Mouse (Mus musculus) neural tube, embryonic 14.5 days (tissue): ENCODE measurements around the gene Lrrc74a. TPM values are rescaled to one million over a fixed set of nuclear protein-coding genes. Genes with fewer than 3 reads are reported as not detected.

Experiments
- ATAC-seq: fragments of 200-750 bp; cut with Nextera tagmentation; 2 replicates; pipeline ENCODE4 v1.8.0; 2017; ENCODE audit warnings: low read depth, mild to moderate bottlenecking, moderate TSS enrichment, moderate library complexity
- H3K27ac ChIP-seq: fragments of 300-500 bp; sonication (generic); 2 replicates; pipeline ENCODE4 v1.5.1; 2014; ENCODE audit warnings: low read depth, mild to moderate bottlenecking, control low read depth, low read length, moderate library complexity, mixed read lengths
- H3K27me3 ChIP-seq: fragments of 300-500 bp; sonication (generic); 2 replicates; pipeline ENCODE4 v1.6.1; 2014; ENCODE audit warnings: low read length; ENCODE audit not compliant: control insufficient read depth, insufficient read depth
- H3K36me3 ChIP-seq: fragments of 300-500 bp; sonication (generic); 2 replicates; pipeline ENCODE4 v1.6.1; 2014; ENCODE audit warnings: low read length, mixed read lengths; ENCODE audit not compliant: control insufficient read depth, insufficient read depth
- H3K4me1 ChIP-seq: fragments of 300-500 bp; sonication (generic); 2 replicates; pipeline ENCODE4 v1.6.1; 2014; ENCODE audit warnings: low read length; ENCODE audit not compliant: control insufficient read depth, insufficient read depth
- H3K4me2 ChIP-seq: fragments of 300-500 bp; sonication (generic); 2 replicates; pipeline ENCODE4 v1.6.1; 2014; ENCODE audit warnings: mild to moderate bottlenecking, low read depth, low read length, control low read depth
- H3K4me3 ChIP-seq: fragments of 300-500 bp; sonication (generic); 2 replicates; pipeline ENCODE4 v1.5.1; 2014; ENCODE audit warnings: low read depth, low read length, control low read depth, mixed read lengths
- H3K9ac ChIP-seq: fragments of 300-500 bp; sonication (generic); replicated peaks from 2 replicates; pipeline ENCODE4 v1.6.1; 2014; ENCODE audit warnings: low read depth, mild to moderate bottlenecking, control low read depth, low read length, mixed read lengths
- H3K9me3 ChIP-seq: fragments of 300-500 bp; sonication (generic); 2 replicates; pipeline ENCODE4 v1.6.1; 2016; ENCODE audit warnings: low read length; ENCODE audit not compliant: control insufficient read depth
- WGBS: fragments of 180-500 bp; shearing (Covaris S2); extraction: QIAGEN DNeasy Blood & Tissue Kit; methylation state at CpG from one replicate; pipeline ENCODE4 v1.1.7; 2014; 5-methylcytosine and 5-hydroxymethylcytosine counted together
- polyA plus RNA-seq: library from polyadenylated mRNA; unstranded; fragments of >200 nt; fragmentation: Nextera tagmentation; extraction: Ambion mirVana; gene quantifications from 2 replicates; pipeline ENCODE4 v1.2.1, GENCODE M21; 2014

Lrrc74a gene
- polyA plus RNA-seq, 1 experiment from 2014 or later = not detected

- ATAC-seq = no peak
- H3K4me2 ChIP-seq = no peak overlapping the region
- H3K4me3 ChIP-seq = no peak overlapping the region
- no peaks in the 10 kb centered on the region for H3K27me3 ChIP-seq
- no peaks in the 10 kb centered on the region for H3K9me3 ChIP-seq
- H3K36me3 ChIP-seq = no peaks in the 10 kb centered on the region
- 75% methylated on average over 5 of the region's 5 CpGs for WGBS
- H3K9ac ChIP-seq = no peak overlapping the region
- H3K4me1 ChIP-seq = no peaks in the 10 kb centered on the region
- no peak overlapping the region for H3K27ac ChIP-seq
Observed at GRCm38 (mm10) chr12:86714026-86714425, 20.1 kb upstream of the Lrrc74a start.

GRCm38 (mm10) chr12:86715401-86715800, 18.8 kb upstream of the Lrrc74a start:
- no peak for ATAC-seq
- Histone ChIP-seq H3K9me3 (no peaks in the 10 kb centered on the region), H3K36me3 (no peaks in the 10 kb centered on the region), H3K4me1 (no peaks in the 10 kb centered on the region), H3K4me2 (no peak overlapping the region), H3K27me3 (no peaks in the 10 kb centered on the region), H3K4me3 (no peak overlapping the region), H3K9ac (no peak overlapping the region), H3K27ac (no peak overlapping the region)
- WGBS = 53% methylated on average over 5 of the region's 5 CpGs

DNA sequence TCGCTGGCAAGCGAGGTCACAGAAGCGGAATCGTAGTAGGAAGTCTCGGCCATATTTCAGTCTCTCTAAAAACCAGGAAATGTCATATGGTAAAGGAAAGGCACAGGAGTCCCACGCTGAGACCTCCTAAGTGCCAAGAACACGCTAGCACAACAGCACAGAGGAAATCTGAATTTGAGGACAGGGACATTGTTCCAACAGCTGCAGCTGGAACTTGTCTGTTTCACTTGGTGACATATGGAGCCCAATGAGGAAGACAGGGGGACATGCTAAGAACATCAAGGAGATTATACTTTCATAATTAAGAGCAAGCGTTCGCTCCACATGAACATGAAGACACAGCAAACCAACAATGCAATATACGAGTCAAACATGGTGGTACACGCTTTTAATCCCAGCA, 17.2 kb upstream of the Lrrc74a start:
- H3K4me2 ChIP-seq = no peak overlapping the region

DNA sequence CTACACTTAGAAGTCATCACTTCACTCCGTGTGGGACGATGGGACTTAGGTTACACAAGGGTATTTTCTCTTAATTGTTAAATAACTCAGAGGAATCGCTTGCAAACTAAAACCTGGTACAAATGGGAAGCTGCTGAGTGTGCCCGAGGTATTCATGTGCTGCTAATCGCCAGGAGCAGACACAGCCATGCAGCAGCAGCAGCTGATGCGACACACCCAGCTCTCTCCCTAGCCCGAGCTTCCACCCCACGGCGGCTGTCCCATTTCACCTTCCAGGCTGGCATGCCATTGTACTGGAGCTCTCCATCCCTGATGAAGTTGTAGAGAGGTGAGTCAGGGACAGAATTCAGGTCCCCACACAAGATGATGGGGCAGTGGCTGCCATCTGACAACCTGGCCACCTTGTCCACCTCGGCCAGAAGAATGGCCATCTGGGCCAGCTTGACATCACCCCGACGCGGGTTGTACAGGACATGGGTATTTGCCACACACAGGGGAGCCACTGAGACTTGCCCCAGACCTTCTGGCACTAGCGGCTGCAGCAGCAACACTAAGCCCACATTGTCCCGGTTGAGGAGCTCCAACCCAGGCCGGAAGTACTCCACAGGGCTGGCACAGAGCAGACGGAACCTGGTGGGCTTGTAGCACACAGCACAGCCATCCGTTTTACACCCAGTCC, 14.1 kb upstream of the Lrrc74a start:
- Histone ChIP-seq H3K9me3 (no peaks in the 10 kb centered on the region), H3K27me3 (no peaks in the 10 kb centered on the region), H3K9ac (no peak overlapping the region), H3K4me3 (no peak overlapping the region), H3K4me1 (no peaks in the 10 kb centered on the region), H3K27ac (no peak overlapping the region), H3K4me2 (no peak overlapping the region), H3K36me3 (no peaks in the 10 kb centered on the region)
- no peak for ATAC-seq
- 89% methylated on average over 18 of the region's 18 CpGs for WGBS

More for the DNA sequence above, 17.2 kb upstream of the Lrrc74a start:
- no peaks in the 10 kb centered on the region for H3K36me3 ChIP-seq
- no peak overlapping the region for H3K4me3 ChIP-seq
- no peaks in the 10 kb centered on the region for H3K27me3 ChIP-seq
- no peak overlapping the region for H3K27ac ChIP-seq
- H3K4me1 ChIP-seq = no peaks in the 10 kb centered on the region
- WGBS = 94% methylated on average over 11 of the region's 11 CpGs
- H3K9ac ChIP-seq = no peak overlapping the region
- ATAC-seq = no peak
- H3K9me3 ChIP-seq = no peaks in the 10 kb centered on the region

GRCm38 (mm10) chr12:86721453-86721852, 12.7 kb upstream of the Lrrc74a start:
- ATAC-seq = no peak
- H3K9me3 ChIP-seq = no peaks in the 10 kb centered on the region
- no peak overlapping the region for H3K9ac ChIP-seq
- no peak overlapping the region for H3K4me3 ChIP-seq
- H3K4me1 ChIP-seq = no peaks in the 10 kb centered on the region
- H3K4me2 ChIP-seq = no peak overlapping the region
- no peaks in the 10 kb centered on the region for H3K27me3 ChIP-seq
- 81% methylated on average over 5 of the region's 5 CpGs for WGBS
- no peaks in the 10 kb centered on the region for H3K36me3 ChIP-seq
- H3K27ac ChIP-seq = no peak overlapping the region

DNA sequence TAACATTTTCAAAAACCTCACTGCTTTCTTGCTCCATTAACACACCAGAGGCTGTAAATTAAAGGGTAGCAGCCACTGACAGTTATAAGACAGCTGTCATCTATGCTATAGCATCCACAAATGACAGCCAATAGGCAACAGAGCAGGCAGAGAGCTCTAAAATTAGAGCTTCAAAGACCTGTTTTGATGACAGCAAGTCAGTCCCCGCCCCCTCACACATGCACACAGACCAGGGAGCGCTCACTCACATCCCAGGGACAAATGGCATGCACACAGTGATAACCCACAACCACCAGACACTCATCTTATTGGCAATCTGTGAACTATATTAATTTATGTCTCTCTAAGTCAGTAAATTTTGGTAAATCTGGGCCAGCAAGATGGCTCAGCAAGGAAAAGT, 9.9 kb upstream of the Lrrc74a start:
- no peak for ATAC-seq
- Histone ChIP-seq H3K9me3 (no peaks in the 10 kb centered on the region), H3K36me3 (no peaks in the 10 kb centered on the region), H3K4me1 (no peaks in the 10 kb centered on the region), H3K27me3 (no peaks in the 10 kb centered on the region), H3K27ac (no peak overlapping the region), H3K9ac (no peak overlapping the region), H3K4me3 (no peak overlapping the region), H3K4me2 (no peak overlapping the region)
- WGBS = 71% methylated on average over 2 of the region's 2 CpGs

DNA sequence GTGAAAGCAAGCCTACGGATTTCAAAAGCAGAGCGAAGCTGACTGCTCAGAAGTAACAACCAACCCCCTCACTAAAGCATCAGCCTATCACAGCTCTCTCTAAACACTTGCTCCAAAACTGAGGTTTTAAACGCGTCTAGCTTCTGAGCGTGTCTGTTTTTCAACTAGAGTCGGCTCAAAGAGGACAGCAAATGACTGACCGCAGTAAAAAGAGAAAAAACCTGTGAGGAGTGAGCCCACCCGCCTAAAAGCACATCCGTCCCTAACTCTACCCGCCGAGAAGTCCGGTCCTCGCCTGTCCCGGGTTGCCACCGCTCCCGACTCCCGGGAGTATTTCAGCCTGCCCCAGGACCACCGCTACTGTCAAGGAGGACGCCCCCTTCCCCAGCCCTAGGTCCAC, 8.5 kb upstream of the Lrrc74a start:
- Histone ChIP-seq H3K9me3 (no peaks in the 10 kb centered on the region), H3K36me3 (no peaks in the 10 kb centered on the region), H3K9ac (peak overlapping the region; percentile 74), H3K27ac (peak overlapping the region; percentile 67), H3K27me3 (no peaks in the 10 kb centered on the region), H3K4me3 (peak overlapping the region; percentile 70), H3K4me1 (no peaks in the 10 kb centered on the region), H3K4me2 (peak overlapping the region; percentile 84)
- peak; percentile 57 for ATAC-seq
- under 1% methylated on average over 19 of the region's 19 CpGs for WGBS

GRCm38 (mm10) chr12:86726120-86726640, 8.0 kb upstream of the Lrrc74a start, which contains the start of gene Angel1:
Gene Angel1 (minus strand): TSS chr12:86726460.
- Histone ChIP-seq H3K27ac (peak within 1 kb of the TSS; percentile 67), H3K4me1 (no peaks in the 10 kb centered on the region), H3K9ac (peak within 1 kb of the TSS; percentile 74), H3K9me3 (no peaks in the 10 kb centered on the region), H3K27me3 (no peaks in the 10 kb centered on the region), H3K4me2 (peak within 1 kb of the TSS; percentile 84), H3K4me3 (peak within 1 kb of the TSS; percentile 70), H3K36me3 (no peaks in the 10 kb centered on the region)
- peak; percentile 99 for ATAC-seq
- WGBS = 0% methylated on average over 44 of the region's 44 CpGs

DNA sequence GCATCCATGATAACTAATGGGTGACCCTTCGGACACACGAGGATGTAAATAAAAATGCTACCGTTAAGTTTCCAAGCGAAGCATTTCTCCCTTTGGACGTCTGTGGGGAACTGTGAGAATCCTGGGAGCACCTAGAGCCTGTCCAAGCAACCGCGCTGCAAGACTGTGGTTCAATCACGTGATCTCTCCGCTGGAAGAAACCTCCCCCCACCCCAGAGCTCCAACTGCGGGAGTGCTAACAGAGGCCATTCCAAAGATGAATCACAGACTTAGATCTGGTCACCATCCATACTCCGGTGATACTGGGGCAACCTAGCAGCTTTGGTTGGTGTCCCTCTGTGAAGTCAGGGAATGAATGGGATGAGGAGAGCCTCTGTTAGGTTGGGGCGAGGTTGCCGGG, 26.9 kb downstream of the Lrrc74a start:
- H3K4me3 ChIP-seq = no peak overlapping the region
- 81% methylated on average over 13 of the region's 13 CpGs for WGBS
- no peak overlapping the region for H3K27ac ChIP-seq
- no peak overlapping the region for H3K9ac ChIP-seq
- H3K4me1 ChIP-seq = no peaks in the 10 kb centered on the region
- H3K36me3 ChIP-seq = no peaks in the 10 kb centered on the region
- no peaks in the 10 kb centered on the region for H3K9me3 ChIP-seq
- H3K4me2 ChIP-seq = no peak overlapping the region
- no peaks in the 10 kb centered on the region for H3K27me3 ChIP-seq
- ATAC-seq = no peak
